Mouse (Mus musculus): ENCODE measurements around the gene Tcstv1. TPM values are rescaled to one million over a fixed set of nuclear protein-coding genes. Genes with fewer than 3 reads are reported as not detected.
"Not testable (repeated sequence)": the region's sequence is repeated elsewhere in the genome, so short reads cannot be mapped to it uniquely, and the experiment has no call there.

The Tcstv1 gene
- not detected for total RNA-seq (2021)
- long read RNA-seq, experiment 1 = 0 reads
- long read RNA-seq, experiment 2 = 0 reads

DNA sequence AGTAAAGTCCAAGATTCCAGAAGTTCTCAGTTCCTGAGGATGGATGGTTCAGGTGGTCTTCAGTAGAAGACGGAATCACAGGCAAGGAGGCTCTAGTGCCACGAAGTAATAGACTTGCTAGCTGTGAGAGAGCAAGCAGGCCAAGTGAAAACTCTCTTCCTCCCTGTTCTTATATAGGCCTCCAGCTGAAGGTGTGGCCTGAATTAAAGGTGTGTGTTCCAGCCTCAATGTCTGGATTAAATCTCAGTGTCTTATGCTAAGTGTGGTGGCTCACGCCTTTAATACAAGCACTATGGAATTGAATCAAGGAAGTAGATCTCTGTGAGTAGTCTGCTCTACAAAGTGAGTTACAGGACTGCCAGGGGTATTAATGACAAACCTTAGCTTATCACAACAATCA, at the start of gene Tcstv1:
Tcstv1 (minus strand) TSS at position 101 of the 400 bp plus-strand sequence.
- DNase-seq (ENCODE audit: low spot score in 2 of 2); intact Hi-C loops (cut with DNase I): not testable (repeated sequence)

DNA sequence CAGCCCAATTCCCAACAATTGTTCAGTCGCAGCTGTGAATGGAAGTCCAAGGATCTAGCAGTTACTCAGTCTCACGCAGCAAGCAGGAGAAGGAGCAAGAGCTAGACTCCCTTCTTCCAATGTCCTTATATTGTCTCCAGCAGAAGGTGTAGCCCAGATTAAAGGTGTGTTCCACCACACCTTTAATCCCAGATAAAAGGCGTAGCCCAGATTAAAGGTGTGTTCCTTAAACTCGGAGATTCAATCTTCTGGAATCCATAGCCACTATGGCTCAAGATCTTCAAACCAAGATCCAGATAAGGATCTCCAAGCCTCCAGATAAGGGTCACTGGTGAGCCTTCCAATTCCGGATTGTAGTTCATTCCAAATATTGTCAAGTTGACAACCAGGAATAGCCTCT, 34.6 kb upstream of the Tcstv1 start, which contains the start of gene Gm21761:
Gm21761 (minus strand) TSS at position 101 of the 400 bp plus-strand sequence.
- intact Hi-C loops (cut with DNase I); DNase-seq (ENCODE audit: low spot score in 2 of 2): not testable (repeated sequence)

DNA sequence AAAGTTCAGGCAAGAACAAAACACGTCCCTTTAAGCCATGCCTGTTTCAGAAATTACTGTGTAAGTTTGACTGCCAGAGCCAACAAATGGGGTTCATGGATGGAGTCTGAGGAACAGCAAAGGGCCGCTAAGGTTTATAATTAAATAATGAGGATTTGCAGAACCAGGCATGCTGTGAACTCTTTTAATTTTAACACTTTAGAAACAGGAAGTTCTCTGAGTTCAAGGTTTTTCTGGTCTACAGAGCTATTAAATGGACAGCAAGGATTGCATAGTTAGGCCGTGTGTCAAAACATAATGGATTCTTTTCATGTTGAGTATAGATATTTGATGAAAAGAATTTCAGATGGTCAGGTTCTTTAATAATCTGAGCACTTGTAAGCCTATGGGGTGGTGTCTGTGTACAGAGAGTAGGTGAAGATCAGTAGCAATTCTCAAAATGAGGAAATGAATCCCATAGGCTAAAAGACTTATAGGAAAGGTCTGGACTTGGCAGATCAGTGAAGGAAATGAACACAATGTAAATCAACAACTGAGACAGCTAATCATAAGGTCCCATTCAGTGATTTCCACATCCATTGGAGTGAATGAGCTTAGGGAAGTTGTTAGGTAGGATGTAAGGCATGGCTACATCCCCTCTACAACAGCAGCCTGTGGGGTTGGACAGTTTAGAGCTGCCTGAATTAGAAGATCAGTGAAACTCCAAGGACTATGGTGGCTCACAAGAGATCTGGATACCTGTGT, 30.2 kb upstream of the Tcstv1 start:
- intact Hi-C loops (cut with DNase I) = not testable (repeated sequence)

GRCm38 (mm10) chr13:119916966-119917722, 22.6 kb upstream of the Tcstv1 start:
- intact Hi-C loops (cut with DNase I); DNase-seq (ENCODE audit: low spot score in 2 of 2): not testable (repeated sequence)

More for the DNA sequence above, 30.2 kb upstream of the Tcstv1 start:
- DNase-seq (ENCODE audit: low spot score in 2 of 2) = not testable (repeated sequence)

DNA sequence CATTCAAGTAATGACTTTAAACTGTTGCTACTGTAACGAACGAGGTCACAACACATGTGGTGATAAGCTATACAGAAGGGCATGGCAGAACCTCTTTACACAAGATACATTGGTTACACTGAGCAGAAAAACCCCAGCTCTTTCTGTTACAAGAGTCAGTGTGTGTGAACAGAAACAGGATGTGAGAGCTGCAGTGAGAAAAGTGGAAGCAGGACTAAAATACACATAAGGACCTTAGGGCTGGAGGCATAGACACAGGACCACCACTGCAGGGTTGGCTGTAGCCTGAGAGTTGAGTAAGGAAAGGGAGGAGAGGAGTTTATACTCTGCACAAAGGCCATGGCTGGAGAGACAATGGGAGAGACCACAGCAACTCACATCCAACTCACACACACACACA, 21.9 kb upstream of the Tcstv1 start:
- intact Hi-C loops (cut with DNase I); DNase-seq (ENCODE audit: low spot score in 2 of 2): not testable (repeated sequence)

DNA sequence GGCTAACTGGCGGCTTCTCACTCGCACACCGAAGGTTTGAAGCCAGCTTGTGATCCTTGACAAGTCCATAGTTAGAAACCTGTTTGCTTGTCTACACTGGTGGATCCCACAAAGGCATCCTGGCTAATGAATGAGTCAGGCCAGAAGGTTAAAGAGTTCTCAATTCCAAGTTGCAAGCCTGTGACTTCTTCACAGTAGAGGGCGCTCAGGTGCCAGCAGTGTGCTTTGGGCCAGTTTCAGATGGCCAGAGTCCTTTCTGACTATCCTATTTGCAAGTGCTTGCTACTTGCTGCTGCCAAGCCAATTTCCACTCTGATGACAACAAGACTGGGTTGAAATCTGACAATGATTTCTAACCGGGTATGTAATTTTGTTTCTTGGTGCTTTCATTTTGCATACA, 4.0 kb upstream of the Tcstv1 start:
- intact Hi-C loops (cut with DNase I) = not testable (repeated sequence)

GRCm38 (mm10) chr13:119886896-119887295, 7.7 kb downstream of the Tcstv1 start:
- intact Hi-C loops (cut with DNase I); DNase-seq (ENCODE audit: low spot score in 2 of 2): not testable (repeated sequence)

More for the DNA sequence above, 4.0 kb upstream of the Tcstv1 start:
- not testable (repeated sequence) for DNase-seq (ENCODE audit: low spot score in 2 of 2)

DNA sequence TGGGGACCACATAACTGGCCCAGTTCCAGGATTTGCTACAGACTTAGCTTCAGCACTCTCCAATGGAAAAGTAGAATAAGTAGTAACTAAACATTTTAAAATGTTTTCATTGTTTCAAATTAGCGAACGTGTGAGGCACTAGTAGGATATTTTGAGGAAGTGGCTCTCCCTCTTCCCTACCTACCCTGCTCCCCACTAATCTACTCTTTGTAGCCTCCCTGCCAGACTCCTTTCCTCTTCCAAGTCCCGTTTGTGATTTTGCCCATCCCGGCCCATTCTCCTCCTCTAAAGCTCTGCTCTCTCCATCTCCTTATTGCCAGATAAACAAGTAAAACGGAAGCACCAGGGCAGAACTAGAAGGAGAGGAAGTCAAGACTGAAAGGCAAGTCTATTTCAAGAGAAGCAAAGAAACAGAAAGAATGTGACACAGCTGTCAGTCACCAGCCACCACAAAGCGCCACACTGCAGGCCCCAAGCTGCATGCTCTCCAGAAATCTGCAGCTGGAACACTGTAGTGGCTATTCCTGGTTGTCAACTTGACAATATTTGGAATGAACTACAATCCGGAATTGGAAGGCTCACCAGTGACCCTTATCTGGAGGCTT, 30.1 kb downstream of the Tcstv1 start:
- DNase-seq (ENCODE audit: low spot score in 2 of 2); intact Hi-C loops (cut with DNase I): not testable (repeated sequence)

GRCm38 (mm10) chr13:119862399-119862798, 32.2 kb downstream of the Tcstv1 start:
- DNase-seq (ENCODE audit: low spot score in 2 of 2); intact Hi-C loops (cut with DNase I): not testable (repeated sequence)

Other genes starting within 250 kb of the Tcstv1 start
- gene Hmgcs1, start 204.4 kb downstream of the Tcstv1 start, total RNA-seq (2021) = 100 to 1,000 TPM; 445 to 454 TPM
- 10 to 100 TPM; 13.2 to 14.8 TPM for gene Nim1k, start 138.9 kb downstream of the Tcstv1 start, total RNA-seq (2021)
- 10 to 100 TPM; 39.7 to 41.9 TPM for gene Zfp131, start 103.9 kb downstream of the Tcstv1 start, total RNA-seq (2021)
- gene AF067063, start 64.6 kb downstream of the Tcstv1 start, total RNA-seq (2021) = not detected
- not detected for gene D13Ertd608e, start 58.8 kb downstream of the Tcstv1 start, total RNA-seq (2021)
- not detected for gene Gm21761, start 34.5 kb upstream of the Tcstv1 start, total RNA-seq (2021)
- not detected for gene B020031M17Rik, start 56.0 kb upstream of the Tcstv1 start, total RNA-seq (2021)
- not detected for gene Gm36079, start 132.2 kb upstream of the Tcstv1 start, total RNA-seq (2021)
- gene Gm21188, start 157.4 kb upstream of the Tcstv1 start, total RNA-seq (2021) = not detected
- gene Gm20767, start 245.5 kb upstream of the Tcstv1 start, total RNA-seq (2021) = not detected

Measured in left cerebral cortex, postnatal 14 days (tissue).